Mouse (Mus musculus) mouse embryonic stem cell (cell line): ENCODE measurements around the gene Kif1c.

Experiments used
- in situ Hi-C, 2 experiments: fragments of 300-500 bp; cut with MboI; formaldehyde crosslinking; loops; 1 replicate in 1 of 2; 3 replicates in 1 of 2; pipeline ENCODE4 v1.14.3; 2019 to 2020; ENCODE audit warnings: low sequenced_read_pairs in 2 of 2, low pct_unique_long_range_greater_than_20kb in 1 of 2, mixed read lengths in 1 of 2; ENCODE audit not compliant: unreplicated experiment in 1 of 2

Kif1c gene

DNA sequence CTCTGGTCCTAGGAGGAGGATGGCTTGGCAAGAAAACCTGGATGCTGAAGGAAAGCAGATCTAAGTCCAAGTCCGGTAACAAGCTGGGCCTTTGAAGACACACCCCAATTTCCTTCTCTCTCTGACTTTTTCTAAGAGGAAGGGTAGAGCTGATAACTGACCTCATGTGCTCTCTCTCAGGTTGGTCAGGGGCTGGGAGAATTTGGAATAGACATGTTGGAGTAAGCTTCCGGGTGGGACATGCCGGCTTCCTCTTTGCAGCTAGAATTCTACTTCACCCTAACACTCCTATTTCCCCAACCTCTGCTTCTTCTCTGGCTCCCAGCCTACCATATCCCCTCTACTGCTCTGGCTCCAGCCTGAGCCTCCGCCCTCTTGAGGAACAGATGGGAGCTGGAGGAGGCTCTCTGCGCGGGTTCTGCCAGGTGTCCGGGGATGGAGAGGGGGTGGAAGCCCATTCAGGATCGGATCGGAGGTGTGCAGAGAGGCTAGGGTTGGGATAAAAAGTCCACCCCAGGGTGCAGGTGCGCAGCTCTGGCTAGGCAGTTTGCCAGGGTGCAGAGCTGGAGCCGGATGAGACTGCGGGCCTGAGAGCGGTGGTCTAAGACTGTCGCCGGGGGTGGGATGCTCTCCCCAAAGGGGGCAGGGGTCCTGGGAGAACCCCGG, 13.3 kb upstream of the Kif1c start:
- in situ Hi-C loops: no loop called here

DNA sequence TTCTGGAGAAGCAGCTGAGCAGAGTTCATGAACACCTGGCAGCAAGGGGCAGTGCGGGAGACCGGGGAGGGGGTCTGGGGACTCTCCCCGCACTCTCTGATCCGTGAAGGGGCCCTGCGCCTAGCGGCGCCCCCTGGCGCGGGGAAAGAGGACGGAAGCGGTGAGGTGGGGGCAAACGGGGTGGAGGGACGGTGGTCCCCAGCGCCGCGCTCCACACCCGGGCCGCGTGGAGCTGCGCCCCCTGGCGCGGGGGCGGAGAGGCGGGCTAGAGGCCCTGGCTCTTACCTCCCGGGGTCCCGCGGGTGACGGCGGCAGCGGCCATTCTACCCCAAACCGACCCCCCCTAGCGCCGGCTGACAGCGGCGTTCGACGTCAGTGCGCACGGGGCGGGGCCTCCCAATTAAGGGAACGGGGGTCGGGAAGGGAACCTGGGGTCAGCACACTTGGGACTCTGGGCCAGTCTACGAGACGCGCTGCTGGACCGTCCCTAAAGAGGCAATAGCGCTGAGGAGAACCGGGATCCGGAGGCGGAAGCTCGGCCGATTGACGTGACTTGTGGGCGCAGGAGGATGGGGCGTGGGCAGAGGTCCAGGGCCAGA, 12.6 kb upstream of the Kif1c start, which contains the start of gene Camta2:
Camta2 (minus strand) TSS at position 505 of the 599 bp plus-strand sequence.
- in situ Hi-C loops: no loop called here

DNA sequence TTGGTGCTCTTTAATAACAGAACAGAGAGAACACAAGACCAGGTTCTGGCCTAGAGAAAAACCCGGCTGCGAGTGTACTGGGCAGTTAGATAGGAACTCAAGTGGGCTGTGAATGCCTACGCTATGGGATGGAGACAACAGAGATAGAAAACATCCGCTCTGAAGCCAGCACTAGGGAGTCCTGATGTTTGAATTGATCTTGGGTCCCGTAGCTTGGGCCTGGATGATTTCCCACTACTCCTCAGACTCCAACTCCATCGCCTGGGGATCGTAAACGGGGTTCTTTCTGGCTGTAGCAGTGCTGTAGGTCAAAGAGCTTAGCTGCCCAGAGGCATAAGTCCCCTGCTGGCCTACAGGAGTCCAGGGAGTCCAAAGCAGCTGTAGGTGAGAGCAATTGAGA, 12.0 kb upstream of the Kif1c start:
- in situ Hi-C loops: no loop called here

DNA sequence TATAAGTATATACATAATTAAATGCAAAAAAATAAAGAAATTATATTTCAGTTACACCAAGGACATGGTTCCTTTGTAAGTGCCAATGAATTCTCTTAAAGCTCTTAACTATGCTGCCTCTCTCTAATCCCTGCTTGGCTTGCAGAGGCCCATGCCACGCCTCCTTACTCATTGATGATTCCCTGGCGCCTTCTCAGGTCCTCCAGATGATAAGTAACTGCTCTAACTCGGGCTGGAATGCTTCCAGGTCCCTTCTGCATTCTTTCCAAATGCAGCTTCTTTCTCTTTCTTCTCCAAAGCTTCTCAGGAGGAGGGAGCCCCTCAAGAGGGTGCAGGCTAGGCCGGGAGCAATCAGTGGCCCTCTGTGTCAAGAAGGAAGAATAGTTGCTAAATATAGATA, 10.8 kb upstream of the Kif1c start:
- in situ Hi-C loops: no loop called here

DNA sequence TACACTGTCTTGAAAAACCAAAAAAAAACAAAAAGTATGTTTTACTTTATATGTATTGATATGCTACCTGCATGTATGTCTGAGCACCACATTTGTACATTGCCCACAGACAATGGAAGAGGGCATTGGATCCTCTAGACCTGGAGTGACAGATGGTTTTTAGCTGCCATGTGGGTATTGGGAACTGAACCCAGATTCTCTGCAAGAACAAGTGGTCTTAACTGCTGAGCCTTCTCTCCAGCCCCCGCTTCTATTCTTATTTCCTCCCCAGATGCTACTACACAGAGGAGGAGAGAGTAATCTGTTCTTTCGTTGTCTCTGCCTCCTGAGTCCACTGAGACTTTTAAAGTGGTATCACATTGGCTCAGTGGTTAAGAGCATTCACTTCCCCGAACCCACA, 6.8 kb upstream of the Kif1c start:
- in situ Hi-C loops: no loop called here

DNA sequence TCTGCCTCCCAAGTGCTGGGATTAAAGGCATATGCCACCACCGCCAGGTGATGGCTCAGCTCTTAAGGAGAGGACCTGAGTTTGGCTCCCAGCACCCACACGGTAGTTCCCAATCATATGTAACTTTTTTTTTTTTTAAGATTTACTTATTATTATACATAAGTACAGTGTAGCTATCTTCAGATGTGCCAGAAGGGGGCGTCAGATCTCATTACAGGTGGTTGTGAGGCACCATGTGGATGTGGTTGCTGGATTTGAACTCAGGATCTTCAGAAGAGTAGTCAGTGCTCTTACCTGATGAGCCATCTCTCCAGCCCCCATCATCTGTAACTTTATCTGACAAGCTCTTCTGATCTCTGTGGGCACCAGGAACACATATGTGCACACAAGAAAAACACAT, 3.0 kb upstream of the Kif1c start:
- in situ Hi-C loops: no loop called here

DNA sequence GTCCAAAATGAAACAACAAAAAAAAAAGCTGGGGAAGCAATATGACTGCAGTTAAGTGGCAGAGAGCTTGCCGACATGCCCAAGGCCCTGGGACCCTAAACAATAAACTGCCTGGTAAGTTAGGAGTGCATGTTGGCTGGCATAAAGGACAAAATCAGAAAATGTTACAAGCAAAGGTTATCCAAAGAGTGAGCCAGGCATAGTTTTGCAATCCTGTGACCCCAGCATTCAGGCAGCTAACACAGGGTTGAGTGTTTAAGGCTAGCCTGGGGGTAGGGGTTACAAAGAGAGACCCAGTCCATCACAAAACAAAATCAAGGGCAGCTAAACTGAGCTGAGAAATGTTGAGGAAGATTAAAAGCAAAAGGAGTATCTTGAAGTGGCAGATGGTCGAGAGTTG, 1.3 kb upstream of the Kif1c start:
- in situ Hi-C loops: no loop called here

DNA sequence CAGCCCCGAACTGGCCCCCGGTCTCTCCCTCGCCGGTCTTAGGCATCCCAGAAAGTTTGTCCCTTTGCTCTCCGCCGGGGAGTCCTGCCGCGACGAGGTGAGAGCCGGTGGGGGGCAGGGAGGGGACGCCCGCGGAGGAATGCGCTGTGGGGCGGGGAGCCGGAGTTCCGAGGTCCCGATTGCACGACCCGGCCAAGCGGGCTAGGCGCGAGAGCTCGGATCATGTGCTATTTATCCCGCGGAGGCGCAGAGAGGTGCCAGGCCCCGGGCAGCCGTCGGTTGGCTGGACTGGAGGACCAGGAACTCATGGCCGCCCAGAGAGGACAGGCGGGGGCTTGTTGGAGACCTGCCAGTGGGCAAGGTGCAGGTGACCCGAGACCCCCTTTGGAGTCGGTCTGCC, 265 bp downstream of the Kif1c start:
- in situ Hi-C loops: no loop called here

DNA sequence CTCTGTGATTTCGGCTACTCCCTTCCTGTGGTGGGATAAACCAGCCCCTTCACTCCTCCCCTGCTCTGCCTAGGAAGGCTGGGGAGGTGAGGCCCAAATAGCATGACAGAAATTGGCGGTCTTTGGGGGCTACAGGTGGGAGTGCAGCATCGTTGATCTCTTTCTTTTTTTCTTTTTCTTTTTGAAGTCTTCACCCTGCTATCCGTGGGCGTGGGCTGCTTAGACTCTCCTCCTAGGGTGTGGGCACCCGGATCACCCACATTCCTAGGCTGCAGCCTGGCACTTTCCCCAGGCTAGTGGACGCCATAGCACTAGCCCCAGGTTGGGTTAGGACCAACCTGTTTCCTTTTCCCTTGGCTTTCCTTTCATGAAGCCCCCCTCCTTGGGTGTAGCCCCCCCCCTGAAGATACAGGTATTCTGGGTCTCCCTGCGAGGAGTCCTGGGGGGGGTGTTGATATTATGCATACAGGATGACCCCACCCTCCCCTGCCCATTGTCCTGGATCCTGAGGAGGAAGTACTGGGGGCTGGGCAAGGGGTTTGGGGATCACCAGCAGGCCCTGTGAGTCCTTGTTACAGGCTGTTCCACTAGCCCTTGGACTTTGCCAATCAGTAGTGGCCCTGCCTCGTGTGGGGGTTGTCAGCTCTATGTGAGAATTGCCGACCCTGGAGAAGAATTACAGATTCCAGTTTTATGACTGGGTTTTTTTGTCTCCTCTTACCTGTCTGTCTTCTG, 1.0 kb downstream of the Kif1c start:
- in situ Hi-C loops: no loop called here

DNA sequence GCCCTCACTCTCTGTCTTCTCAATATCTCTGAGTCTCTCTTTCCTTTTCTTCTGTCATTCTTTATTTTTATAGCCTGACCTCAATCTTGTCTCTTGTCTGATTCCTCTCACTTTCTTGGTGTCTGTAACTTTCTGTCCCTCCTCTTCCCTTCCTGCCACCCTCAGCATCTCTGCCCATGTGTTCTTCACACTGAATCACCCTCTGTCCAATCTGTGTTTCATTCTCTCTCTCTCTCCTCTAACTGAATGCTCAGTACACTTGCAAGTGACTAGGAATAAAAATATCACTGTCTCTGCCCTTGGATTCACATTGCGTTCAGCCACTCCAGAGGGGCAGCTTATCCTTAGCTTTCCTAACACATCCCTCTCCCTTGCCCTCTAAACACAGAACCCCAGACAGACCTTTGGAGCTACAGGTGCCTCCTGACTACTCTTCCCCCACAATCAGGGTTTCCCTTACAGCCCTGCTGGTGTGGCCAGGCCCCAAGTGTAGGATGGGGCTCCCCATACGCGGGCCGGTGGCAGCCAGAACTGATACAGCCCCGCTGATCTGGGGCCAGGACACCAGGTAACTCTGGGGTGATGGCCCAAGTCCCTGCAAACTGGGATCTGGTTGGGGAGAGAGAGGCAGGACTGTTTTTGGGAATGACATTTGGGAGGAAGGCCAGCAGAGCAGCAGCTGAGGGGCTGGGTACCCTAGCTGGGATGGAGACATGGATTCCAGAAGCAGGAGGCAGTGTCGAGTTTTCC, 1.8 kb downstream of the Kif1c start:
- in situ Hi-C loops: no loop called here

DNA sequence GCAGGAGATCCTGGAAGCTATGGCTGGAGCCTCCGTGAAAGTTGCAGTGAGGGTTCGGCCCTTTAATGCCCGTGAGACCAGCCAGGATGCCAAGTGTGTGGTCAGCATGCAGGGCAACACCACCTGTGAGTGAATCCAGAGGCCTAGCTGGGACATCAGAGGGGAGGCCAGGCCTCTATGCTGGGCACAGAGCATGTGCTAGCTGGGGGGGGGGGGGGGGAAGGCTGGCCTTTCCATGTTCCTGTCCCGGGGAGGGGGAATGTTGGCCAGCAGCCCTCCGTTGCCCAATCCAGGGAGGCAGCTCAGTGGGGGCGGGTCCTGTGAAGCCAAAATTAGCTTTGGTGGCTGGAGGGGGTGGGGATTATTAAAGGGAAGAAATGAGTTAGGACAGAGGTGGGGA, 2.4 kb downstream of the Kif1c start:
- in situ Hi-C loops: no loop called here

DNA sequence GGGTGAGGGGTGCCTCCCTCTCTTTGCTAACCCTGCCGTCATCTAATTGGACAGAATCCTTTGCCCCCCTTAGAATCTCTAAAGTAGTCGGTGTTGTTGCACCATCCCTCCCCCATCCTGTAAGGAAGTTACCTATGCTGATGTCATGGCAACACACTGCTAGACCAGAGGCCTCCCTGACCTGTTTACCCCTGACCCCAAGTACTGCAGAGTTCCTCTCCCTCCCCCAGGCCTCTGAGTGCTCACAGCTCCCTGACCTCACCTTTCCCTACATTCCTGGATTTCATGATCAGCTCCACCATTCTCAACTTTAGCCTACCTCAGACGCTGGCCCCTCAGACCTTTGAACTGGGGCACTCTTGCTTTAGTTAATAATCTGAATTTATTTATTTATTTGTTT, 5.8 kb downstream of the Kif1c start:
- in situ Hi-C loops: no loop called here

DNA sequence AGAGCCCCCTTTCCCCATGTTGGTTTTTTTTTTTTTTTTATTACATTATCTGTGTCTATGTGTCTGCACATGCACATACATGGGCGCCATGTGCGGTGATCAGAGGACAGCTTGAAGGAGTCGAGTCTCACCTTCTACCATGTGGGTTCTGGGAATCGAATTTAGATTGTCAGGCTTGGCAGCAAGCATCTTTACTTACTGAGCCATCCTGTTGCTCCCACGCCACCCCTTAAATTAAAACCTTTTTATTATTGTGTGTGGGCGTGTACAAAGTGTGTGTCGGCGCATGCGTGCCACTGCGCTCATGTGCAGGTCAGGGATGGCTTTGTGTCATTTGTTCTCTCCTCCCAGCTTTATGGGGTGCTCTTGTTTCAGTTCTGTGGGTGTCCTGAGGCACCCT, 10.7 kb downstream of the Kif1c start:
- in situ Hi-C loops: no loop called here

DNA sequence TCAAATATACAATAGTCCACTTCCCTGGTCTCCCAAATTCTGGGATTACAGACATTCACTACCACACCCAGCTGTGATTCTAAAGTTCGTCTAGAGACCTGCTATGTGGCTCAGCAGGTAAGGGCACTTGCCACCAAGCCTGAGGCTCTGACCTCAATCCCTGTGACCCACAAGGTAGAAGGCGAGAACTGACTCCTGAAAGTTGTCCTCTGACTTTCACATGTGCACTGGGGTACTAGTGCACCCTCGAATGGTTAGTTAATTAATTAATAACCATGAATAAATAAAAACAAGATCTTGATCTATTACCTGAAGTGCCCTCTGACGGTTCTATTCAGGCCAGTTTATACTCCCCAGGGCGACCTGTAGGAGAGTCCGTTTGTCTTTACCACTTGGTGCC, 12.9 kb downstream of the Kif1c start:
- in situ Hi-C loops: no loop called here

DNA sequence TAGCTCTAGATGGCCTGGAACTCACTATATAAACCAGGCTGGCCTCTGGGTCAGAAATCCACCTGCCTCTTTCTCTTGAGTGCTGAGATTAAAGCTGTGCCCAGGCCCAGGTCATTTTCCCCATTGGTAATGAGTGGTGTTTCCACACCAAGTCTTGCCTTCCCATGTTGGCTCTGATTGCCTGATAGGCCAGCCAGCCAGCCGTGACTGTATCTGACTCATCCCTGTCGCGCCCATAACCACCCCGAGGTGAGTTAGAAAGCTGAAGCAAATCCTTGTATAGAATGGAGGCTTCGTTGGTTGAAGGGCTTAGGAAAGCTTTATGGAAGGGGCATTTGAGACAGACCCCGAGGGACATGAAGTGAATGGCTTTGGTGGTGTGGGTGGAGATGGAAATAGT, 15.5 kb downstream of the Kif1c start:
- in situ Hi-C loops: no loop called here

DNA sequence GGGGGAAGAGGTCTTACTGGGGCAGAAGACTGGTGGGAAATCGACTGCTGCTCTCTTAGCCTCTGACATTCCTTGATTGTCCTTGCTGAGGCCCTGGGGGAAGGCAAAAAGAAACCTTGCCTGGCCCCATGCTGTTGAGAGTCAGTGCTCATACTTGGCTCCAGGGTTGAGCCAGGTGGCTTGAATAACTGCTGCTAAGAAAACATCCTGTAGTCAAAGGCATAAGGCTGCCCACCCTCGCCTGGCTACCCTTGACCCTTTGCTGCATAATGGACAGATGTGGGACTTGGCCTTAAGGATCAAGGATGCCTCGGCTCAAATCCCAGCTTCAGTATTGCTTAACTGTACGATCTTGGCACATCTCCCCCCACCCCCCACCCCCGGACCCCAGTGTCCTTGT, 18.1 kb downstream of the Kif1c start:
- in situ Hi-C loops: no loop called here

DNA sequence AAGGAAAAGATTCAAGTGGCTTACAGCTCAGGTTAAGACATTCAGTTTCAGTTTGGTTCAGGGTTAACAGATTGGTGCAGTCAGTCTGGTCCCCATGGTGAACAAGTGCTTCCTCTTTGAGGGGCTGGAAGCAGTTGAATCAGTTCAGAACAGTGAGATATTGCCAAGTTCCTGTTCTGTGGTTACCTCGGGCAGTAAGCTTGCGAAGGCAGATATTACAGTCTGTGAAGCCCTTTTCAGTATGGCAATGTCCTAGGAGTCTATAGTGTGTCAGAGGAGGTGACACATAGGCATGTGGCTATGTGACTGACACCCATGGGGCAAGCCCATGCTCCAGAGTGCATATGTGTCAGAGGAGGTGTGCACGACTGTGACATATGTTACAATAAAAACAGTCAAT, 20.2 kb downstream of the Kif1c start:
- in situ Hi-C loops: no loop called here

DNA sequence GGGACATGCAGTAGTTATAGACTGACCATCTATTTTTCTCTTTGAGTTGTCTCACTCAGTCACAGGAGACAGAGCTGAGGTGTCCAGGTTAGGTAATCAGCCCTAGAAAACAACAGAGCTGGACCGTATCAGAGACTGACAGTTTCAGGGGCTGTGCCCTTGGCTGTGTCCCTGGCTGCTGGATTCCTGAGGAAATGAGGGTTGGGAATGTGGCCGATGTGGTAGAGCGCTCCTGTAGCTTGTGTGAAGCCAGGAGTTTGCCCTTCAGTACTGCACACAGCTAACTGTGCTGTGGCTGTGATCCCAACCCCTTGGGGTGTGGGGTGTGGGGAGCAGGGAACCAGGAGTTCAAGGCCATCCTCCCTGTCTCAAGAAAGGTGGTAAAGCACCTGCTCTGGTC, 20.7 kb downstream of the Kif1c start:
- in situ Hi-C loops: no loop called here

DNA sequence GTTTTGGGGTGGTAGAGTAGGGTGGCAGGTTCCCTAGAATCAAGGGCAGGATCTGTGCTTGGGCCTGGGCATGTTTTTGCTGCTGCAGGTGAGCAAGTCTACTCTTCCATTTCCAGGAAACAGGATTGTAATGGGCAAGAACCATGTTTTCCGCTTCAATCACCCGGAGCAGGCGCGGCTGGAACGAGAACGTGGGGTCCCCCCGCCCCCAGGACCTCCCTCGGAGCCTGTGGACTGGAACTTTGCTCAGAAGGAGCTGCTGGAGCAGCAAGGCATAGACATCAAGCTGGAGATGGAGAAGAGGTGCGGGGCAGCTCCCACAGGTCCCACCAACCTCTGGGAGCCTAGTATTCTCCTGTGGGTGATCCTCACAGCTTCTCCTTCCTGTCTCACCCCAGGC, 24.4 kb downstream of the Kif1c start:
- in situ Hi-C loops: no loop called here
